Mouse (Mus musculus): ENCODE data around the gene Cd36. TPM values are rescaled to one million over a fixed set of nuclear protein-coding genes. Genes with fewer than 3 reads are reported as not detected.
"Not testable (repeated sequence)": the region's sequence is repeated elsewhere in the genome, so short reads cannot be mapped to it uniquely, and the experiment has no call there.

Gene Cd36
- total RNA-seq (2022) = 1,000 to 10,000 TPM; 1,805 to 2,010 (median 1,953) TPM

- peak; percentile 71 for DNase-seq (ENCODE audit: low spot score)
These were observed at the start of gene Cd36 for GRCm38 (mm10) chr5:17888598-17888997. Gene Cd36 (minus strand): TSS chr5:17888801.

- DNase-seq (ENCODE audit: low spot score) = no peak
These were observed 45.9 kb upstream of the Cd36 start for GRCm38 (mm10) chr5:17934501-17934900.

GRCm38 (mm10) chr5:17931588-17931987 lies 43.0 kb upstream of the Cd36 start:
- not testable (repeated sequence) for DNase-seq (ENCODE audit: low spot score)

GRCm38 (mm10) chr5:17929006-17929567 lies 40.5 kb upstream of the Cd36 start:
- no peak for DNase-seq (ENCODE audit: low spot score)

- DNase-seq (ENCODE audit: low spot score) = no peak
These were observed 39.9 kb upstream of the Cd36 start for GRCm38 (mm10) chr5:17928471-17928870.

GRCm38 (mm10) chr5:17924085-17924518 lies 35.5 kb upstream of the Cd36 start:
- peak; percentile 86 for DNase-seq (ENCODE audit: low spot score)

- no peak for DNase-seq (ENCODE audit: low spot score)
These were observed 35.0 kb upstream of the Cd36 start for GRCm38 (mm10) chr5:17923648-17924047.

GRCm38 (mm10) chr5:17918966-17919365 lies 30.4 kb upstream of the Cd36 start:
- DNase-seq (ENCODE audit: low spot score) = peak; percentile 82

- no peak for DNase-seq (ENCODE audit: low spot score)
These were observed 16.2 kb upstream of the Cd36 start for GRCm38 (mm10) chr5:17904766-17905165.

- DNase-seq (ENCODE audit: low spot score) = no peak
These were observed 10.3 kb upstream of the Cd36 start for GRCm38 (mm10) chr5:17898948-17899347.

- DNase-seq (ENCODE audit: low spot score) = not testable (repeated sequence)
These were observed 9.0 kb upstream of the Cd36 start for GRCm38 (mm10) chr5:17897641-17898040.

- DNase-seq (ENCODE audit: low spot score) = peak; percentile 80
These were observed 5.1 kb upstream of the Cd36 start for GRCm38 (mm10) chr5:17893577-17894172.

- no peak for DNase-seq (ENCODE audit: low spot score)
These were observed 690 bp upstream of the Cd36 start for GRCm38 (mm10) chr5:17889291-17889690.

GRCm38 (mm10) chr5:17886377-17886776 lies 2.2 kb downstream of the Cd36 start:
- DNase-seq (ENCODE audit: low spot score) = no peak

GRCm38 (mm10) chr5:17883357-17883875 lies 5.2 kb downstream of the Cd36 start:
- DNase-seq (ENCODE audit: low spot score) = no peak

- no peak for DNase-seq (ENCODE audit: low spot score)
These were observed 7.1 kb downstream of the Cd36 start for GRCm38 (mm10) chr5:17881542-17881896.

- no peak for DNase-seq (ENCODE audit: low spot score)
These were observed 7.6 kb downstream of the Cd36 start for GRCm38 (mm10) chr5:17880799-17881541.

- DNase-seq (ENCODE audit: low spot score) = no peak
These were observed 8.7 kb downstream of the Cd36 start for GRCm38 (mm10) chr5:17879924-17880323.

GRCm38 (mm10) chr5:17877044-17877443 lies 11.6 kb downstream of the Cd36 start:
- DNase-seq (ENCODE audit: low spot score) = no peak

GRCm38 (mm10) chr5:17876637-17877036 lies 12.0 kb downstream of the Cd36 start:
- peak; percentile 92 for DNase-seq (ENCODE audit: low spot score)

GRCm38 (mm10) chr5:17874335-17874734 lies 14.3 kb downstream of the Cd36 start:
- no peak for DNase-seq (ENCODE audit: low spot score)

- no peak for DNase-seq (ENCODE audit: low spot score)
These were observed 23.2 kb downstream of the Cd36 start for GRCm38 (mm10) chr5:17865432-17865831.

GRCm38 (mm10) chr5:17863085-17863484 lies 25.5 kb downstream of the Cd36 start:
- no peak for DNase-seq (ENCODE audit: low spot score)

Measured in heart, adult 8-10 months (tissue).